Mouse (Mus musculus) brain, adult 10 weeks (tissue): Measurements from ENCODE around the gene Per3. TPM values are rescaled to one million over a fixed set of nuclear protein-coding genes. Genes with fewer than 3 reads are reported as not detected.

Source experiments
- polyA plus RNA-seq: library from polyadenylated mRNA; stranded (reverse); fragments of 350-450 nt; fragmentation: Illumina TruSeq; extraction: RNeasy Lipid Tissue Mini Kit (QIAGEN cat#74804); gene quantifications from one replicate; pipeline ENCODE4 v1.2.3, GENCODE M21; 2015; ENCODE audit warnings: low read depth, low replicate concordance

Per3 gene
- polyA plus RNA-seq, result 18.4 TPM

DNA sequence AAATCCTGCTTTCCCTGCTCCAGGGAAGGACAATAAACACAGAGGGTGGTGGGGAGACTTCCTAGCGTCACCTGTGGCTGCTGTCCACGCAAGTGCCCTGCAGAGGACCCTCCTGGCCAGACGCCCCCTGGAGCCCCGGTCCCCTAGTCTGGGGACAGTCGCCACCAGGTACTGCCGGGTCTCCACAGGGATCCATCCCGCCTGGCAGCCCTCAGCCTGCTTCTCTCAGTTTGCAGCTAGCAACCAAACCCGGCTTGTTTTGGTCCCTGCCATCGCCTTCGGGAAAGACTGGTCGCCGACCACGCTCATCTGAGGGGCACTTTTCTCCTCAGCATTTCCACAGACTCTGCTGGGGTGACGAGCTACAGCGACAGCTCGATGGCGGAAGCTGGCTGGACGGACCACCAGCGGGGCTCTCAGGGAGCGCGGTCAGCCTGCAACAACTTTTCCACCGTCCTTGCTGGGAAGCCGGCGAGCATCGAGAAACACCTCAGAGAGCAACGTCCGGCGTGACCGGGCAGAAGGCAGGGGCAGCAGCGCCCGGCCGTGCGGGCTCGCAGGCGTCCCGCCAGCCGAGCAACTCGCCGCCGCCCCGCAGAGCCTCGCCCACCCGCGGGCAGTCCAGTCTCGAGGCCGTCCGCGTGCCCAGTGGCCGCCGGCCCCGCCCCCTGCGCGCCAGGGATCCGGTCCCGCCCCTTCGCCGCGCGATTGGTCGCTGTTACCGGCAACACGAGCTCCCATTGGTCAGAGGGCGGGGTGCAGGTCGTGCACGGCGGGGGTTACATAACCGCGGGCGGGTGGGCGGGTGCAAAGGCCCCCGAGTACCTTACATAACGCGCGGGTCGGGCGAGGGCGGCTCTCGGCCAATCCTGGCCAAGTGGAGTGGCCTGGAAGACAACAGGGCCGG is at the start of gene Per3:
TSS of gene Per3 (minus strand) at position 629 of the 907 bp plus-strand sequence.

DNA sequence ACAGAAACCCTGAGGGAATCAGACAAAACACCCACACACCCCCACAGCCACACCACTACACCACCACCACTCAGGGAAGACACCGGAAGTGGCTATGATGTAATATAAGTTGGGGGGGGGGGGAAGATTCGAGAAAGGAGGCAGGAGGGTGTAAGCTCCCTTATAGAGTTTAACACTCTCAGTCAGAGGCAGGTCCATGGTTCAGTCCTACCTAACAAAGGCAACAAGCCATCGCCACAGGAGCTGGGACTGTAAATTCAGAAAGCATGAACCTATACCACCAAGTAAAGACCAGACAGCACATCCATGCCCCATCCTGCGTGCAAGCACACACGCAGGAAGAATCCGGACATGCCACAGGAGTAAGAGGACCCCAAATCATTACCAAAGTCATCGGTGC is 44.8 kb upstream of the Per3 start, which contains the start of gene Gm13090:
TSS of gene Gm13090 (plus strand) at position 301 of the 400 bp plus-strand sequence.

DNA sequence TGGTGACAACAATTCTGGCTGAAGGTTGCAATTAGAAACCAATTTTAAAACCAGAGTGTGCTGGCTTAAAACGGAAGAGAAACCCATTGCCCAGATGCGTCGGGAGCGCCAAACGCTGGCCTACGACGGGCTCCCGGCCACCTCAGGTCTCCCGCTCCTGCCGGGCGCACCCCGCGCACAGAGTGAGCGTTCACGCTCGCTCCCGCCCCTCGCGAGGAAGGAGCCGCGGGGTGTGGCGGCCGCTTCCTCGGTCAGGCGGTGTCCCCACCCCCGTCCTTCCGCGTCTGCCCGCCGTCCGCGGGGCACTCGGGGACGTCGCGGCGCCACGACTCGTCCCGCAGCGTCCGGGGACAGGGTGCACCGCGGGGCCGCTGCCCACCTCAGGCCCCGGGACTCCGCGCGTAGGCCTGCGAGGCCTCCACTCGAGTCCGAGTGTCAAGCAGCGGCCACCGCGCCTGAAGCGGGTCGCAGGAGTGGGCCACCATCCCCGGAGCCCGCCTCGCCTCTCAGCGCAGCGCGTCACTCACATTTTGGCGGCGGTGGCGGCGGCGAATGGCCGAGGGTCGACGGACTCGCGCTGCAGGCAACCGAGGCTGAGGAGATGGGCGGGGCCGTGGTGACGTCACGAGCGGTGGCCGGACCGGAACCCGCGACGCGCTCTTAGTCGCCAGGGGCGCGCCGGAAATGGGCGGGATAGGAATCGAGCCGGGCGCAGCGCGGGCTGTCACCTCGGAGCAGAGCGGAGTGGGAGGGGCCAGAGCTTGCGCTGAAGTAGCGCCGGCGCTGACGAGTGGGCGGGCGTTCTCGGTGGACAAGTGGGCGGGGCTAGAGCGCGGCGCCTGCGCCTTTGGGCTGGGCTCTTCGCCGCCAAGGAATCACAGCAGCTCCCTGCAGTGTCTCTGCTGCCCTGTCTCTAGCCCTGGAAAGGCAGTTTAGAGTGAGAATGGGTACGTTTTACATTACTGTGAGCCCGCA is 13.2 kb upstream of the Per3 start, which contains the start of gene Vamp3:
TSS of gene Vamp3 (minus strand) at position 617 of the 975 bp plus-strand sequence.

DNA sequence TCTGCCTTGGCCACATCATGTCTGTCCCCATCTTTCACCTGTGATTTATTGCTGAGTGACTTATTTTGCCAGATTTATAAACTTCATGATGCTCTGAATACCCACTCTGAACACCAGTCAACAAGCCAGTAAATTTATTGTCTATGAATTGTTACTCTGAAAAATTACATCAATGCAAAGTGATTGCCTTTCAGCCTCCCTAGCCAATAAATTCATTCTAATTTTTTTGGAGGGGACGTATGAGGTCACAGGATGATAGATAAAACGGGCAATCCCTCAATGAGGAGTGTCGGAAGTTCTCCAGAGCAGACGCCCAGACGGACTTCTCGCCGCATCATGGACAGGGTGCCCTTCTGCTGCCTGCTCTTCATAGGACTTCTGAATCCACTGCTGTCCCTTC is 47.7 kb downstream of the Per3 start, which contains the start of gene Uts2:
TSS of gene Uts2 (plus strand) at position 301 of the 400 bp plus-strand sequence.

Other genes with a start within 250 kb of the Per3 start
- 27.6 TPM for gene Errfi1, start 190.7 kb downstream of the Per3 start, polyA plus RNA-seq
- gene Park7, start 130.2 kb downstream of the Per3 start, polyA plus RNA-seq, result 255 TPM
- gene Tnfrsf9, start 130.1 kb downstream of the Per3 start, polyA plus RNA-seq, result 0.30 TPM
- gene Uts2, start 47.6 kb downstream of the Per3 start, polyA plus RNA-seq, result not detected
- 52.4 TPM for gene Vamp3, start 13.3 kb upstream of the Per3 start, polyA plus RNA-seq
- not detected for gene Gm13090, start 44.9 kb upstream of the Per3 start, polyA plus RNA-seq